Mouse (Mus musculus): ENCODE data around the gene Guk1. TPM values are rescaled to one million over a fixed set of nuclear protein-coding genes. Genes with fewer than 3 reads are reported as not detected.

Guk1 gene
- total RNA-seq, 4 experiments from 2014 or later = 112 to 142 (median 128) TPM

Other genes starting within 250 kb of the Guk1 start
- 1 to 10 TPM in 3 of 4 experiments, not detected in 1; 1.3 to 1.4 (median 1.3) TPM for gene Hist3h2ba, start 243.3 kb downstream of the Guk1 start, total RNA-seq (2022)
- 10 to 100 TPM; 10.5 to 17.8 (median 16.0) TPM for gene Hist3h2a, start 237.5 kb downstream of the Guk1 start, total RNA-seq (2022)
- under 1 TPM in 3 of 4 experiments, not detected in 1; 0.06 to 0.20 (median 0.08) TPM for gene Trim17, start 237.5 kb downstream of the Guk1 start, total RNA-seq (2022)
- gene Trim11, start 214.1 kb downstream of the Guk1 start, total RNA-seq (2022) = 10 to 100 TPM; 14.7 to 18.9 (median 16.5) TPM
- gene Obscn, start 55.8 kb downstream of the Guk1 start, total RNA-seq (2022) = 1,000 to 10,000 TPM in 1 of 4 experiments, 100 to 1,000 TPM in 3; 788 to 1,002 (median 896) TPM
- 10 to 100 TPM; 14.8 to 21.8 (median 19.4) TPM for gene Iba57, start 28.5 kb downstream of the Guk1 start, total RNA-seq (2022)
- under 1 TPM; 0.62 to 0.82 (median 0.63) TPM for gene Gjc2, start 9.0 kb downstream of the Guk1 start, total RNA-seq (2022)
- 100 to 1,000 TPM; 100 to 119 (median 114) TPM for gene Mrpl55, start 10.3 kb upstream of the Guk1 start, total RNA-seq (2022)
- gene 2310033P09Rik, start 16.1 kb upstream of the Guk1 start, total RNA-seq (2022) = 10 to 100 TPM in 3 of 4 experiments, 1 to 10 TPM in 1; 9.8 to 12.9 (median 10.6) TPM
- 100 to 1,000 TPM; 261 to 279 (median 274) TPM for gene Arf1, start 36.1 kb upstream of the Guk1 start, total RNA-seq (2022)
- gene Wnt3a, start 98.5 kb upstream of the Guk1 start, total RNA-seq (2022) = not detected
- gene Wnt9a, start 114.7 kb upstream of the Guk1 start, total RNA-seq (2022) = 1 to 10 TPM; 4.3 to 4.9 (median 4.6) TPM
- not detected for gene Prss38, start 183.4 kb upstream of the Guk1 start, total RNA-seq (2022)